Mouse (Mus musculus) cortical plate, adult 2 months (tissue): ENCODE results near the gene Gpatch2l.

ENCODE experiments used
- CTCF ChIP-seq: fragments of 200-500 bp; IDR thresholded peaks from 2 replicates; pipeline ENCODE4 v1.5.1; 2011; ENCODE audit warnings: mild to moderate bottlenecking, control low read depth, low read length; ENCODE audit not compliant: insufficient read depth; ENCODE audit errors: extremely low read depth
- POLR2A ChIP-seq: fragments of 200-500 bp; IDR thresholded peaks from 2 replicates; pipeline ENCODE4 v1.6.1; 2011; ENCODE audit warnings: mild to moderate bottlenecking, low read length, control low read depth; ENCODE audit not compliant: insufficient read depth; ENCODE audit errors: extremely low read depth

DNA sequence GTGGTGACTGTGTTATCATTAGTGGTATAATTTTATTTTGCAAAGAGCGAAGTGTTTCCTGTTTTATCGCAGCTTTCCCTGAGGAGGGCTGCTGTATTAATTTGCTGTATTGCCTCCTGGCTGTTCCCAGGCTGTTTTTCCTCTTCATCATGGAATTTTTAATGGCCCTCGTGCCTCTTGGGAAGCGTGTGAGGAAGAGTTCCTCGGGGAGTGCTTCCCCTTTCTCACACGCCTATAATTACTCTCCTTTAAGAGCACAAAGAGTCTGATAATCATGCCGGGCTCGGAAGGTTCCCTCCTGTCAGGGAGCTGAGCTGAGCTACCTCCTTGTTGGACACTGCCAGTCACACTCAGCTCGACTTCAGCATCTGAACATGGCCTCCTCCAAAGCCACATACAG, 30.0 kb downstream of the Gpatch2l start:
- no peak for TF ChIP-seq CTCF
- TF ChIP-seq POLR2A: no peak
